Mouse (Mus musculus) hindbrain, embryonic 11.5 days (tissue): ENCODE results near the gene Acbd4. TPM values are rescaled to one million over a fixed set of nuclear protein-coding genes. Genes with fewer than 3 reads are reported as not detected.

Experiments
- ATAC-seq: fragments of 200-750 bp; cut with Nextera tagmentation; 2 replicates; pipeline ENCODE4 v1.8.0; 2017; ENCODE audit warnings: mild to moderate bottlenecking, moderate TSS enrichment, moderate library complexity; ENCODE audit not compliant: low FRiP score
- DNase-seq: peaks from one replicate; pipeline ENCODE4 v3.0.0-alpha.2; 2015; ENCODE audit warnings: low spot score
- H3K27ac ChIP-seq: fragments of 300-500 bp; sonication (generic); 2 replicates; pipeline ENCODE4 v1.5.1; 2014; ENCODE audit warnings: mild to moderate bottlenecking, low read depth, low read length
- H3K27me3 ChIP-seq: fragments of 300-500 bp; sonication (generic); 2 replicates; pipeline ENCODE4 v1.6.1; 2014; ENCODE audit warnings: mild to moderate bottlenecking, low read length, moderate library complexity, mixed read lengths; ENCODE audit not compliant: control insufficient read depth, insufficient read depth
- H3K36me3 ChIP-seq: fragments of 300-500 bp; sonication (generic); 2 replicates; pipeline ENCODE4 v1.6.1; 2014; ENCODE audit warnings: mild to moderate bottlenecking, low read length, moderate library complexity, mixed read lengths; ENCODE audit not compliant: control insufficient read depth, insufficient read depth
- H3K4me1 ChIP-seq: fragments of 300-500 bp; sonication (generic); replicated peaks from 2 replicates; pipeline ENCODE4 v1.6.1; 2014; ENCODE audit warnings: low read length, mixed read lengths; ENCODE audit not compliant: control insufficient read depth, insufficient read depth
- H3K4me2 ChIP-seq: fragments of 300-500 bp; sonication (generic); replicated peaks from 2 replicates; pipeline ENCODE4 v1.6.1; 2014; ENCODE audit warnings: mild to moderate bottlenecking, low read depth, low read length
- H3K4me3 ChIP-seq: fragments of 300-500 bp; sonication (generic); 2 replicates; pipeline ENCODE4 v1.5.1; 2014; ENCODE audit warnings: low read depth, low read length
- H3K9ac ChIP-seq: fragments of 300-500 bp; sonication (generic); 2 replicates; pipeline ENCODE4 v1.6.1; 2014; ENCODE audit warnings: low read depth, low read length
- H3K9me3 ChIP-seq: fragments of 300-500 bp; sonication (generic); 2 replicates; pipeline ENCODE4 v1.6.1; 2016; ENCODE audit warnings: low read length; ENCODE audit not compliant: control insufficient read depth
- WGBS: fragments of 180-500 bp; shearing (Covaris S2); extraction: QIAGEN DNeasy Blood & Tissue Kit; methylation state at CpG from one replicate; pipeline ENCODE4 v1.1.7; 2014; 5-methylcytosine and 5-hydroxymethylcytosine counted together
- polyA plus RNA-seq: library from polyadenylated mRNA; unstranded; fragments of >200 nt; fragmentation: Nextera tagmentation; extraction: Ambion mirVana; gene quantifications from 2 replicates; pipeline ENCODE4 v1.2.1, GENCODE M21; 2014

Gene Acbd4
- polyA plus RNA-seq, 1 experiment from 2014 or later = 6.2 TPM

- no peak overlapping the region for H3K9ac ChIP-seq
- whole genome bisulfite sequencing = 31% methylated on average over 11 of the region's 11 CpGs
These were observed 39.8 kb downstream of the Acbd4 start for GRCm38 (mm10) chr11:103141101-103141943.

DNA sequence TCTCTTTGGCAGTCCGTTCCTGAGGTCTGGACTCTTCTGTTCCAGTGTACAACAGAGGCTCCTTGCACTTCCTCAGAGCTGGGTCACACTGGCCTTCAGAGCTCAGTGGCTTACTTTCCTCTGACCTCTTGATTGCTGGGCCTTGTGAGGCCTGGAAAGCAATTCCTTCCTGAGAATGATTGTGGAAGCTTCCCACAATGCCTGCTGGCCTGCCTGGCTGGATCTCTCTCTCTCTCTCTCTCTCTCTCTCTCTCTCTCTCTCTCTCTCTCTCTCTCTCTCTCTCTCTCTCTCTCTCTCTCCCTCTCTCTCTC, 40.4 kb downstream of the Acbd4 start:
- Histone ChIP-seq H3K4me1 (no peaks in the 10 kb centered on the region; the same call in 1 of the 2 replicates), H3K4me3 (no peak overlapping the region), H3K9ac (no peak overlapping the region), H3K27ac (no peak overlapping the region), H3K36me3 (0 out of 2 replicates have a peak, but pooled peaks cover 2% of the 10 kb centered on the region), H3K4me2 (no peak overlapping the region), H3K9me3 (no peaks in the 10 kb centered on the region), H3K27me3 (no peaks in the 10 kb centered on the region)
- DNase-seq (no peak), ATAC-seq (no peak)
- 29% methylated on average over 1 of the region's 1 CpGs for WGBS

More at GRCm38 (mm10) chr11:103141101-103141943, 39.8 kb downstream of the Acbd4 start:
- Histone ChIP-seq H3K4me1 (no peaks in the 10 kb centered on the region; the same call in 1 of the 2 replicates), H3K36me3 (0 out of 2 replicates have a peak, but pooled peaks cover 2% of the 10 kb centered on the region), H3K4me3 (no peak overlapping the region), H3K4me2 (no peak overlapping the region), H3K9me3 (no peaks in the 10 kb centered on the region), H3K27me3 (no peaks in the 10 kb centered on the region), H3K27ac (no peak overlapping the region)
- no peak for DNase-seq
- no peak for ATAC-seq

- Histone ChIP-seq H3K4me1 (no peaks in the 10 kb centered on the region; the same call in 1 of the 2 replicates), H3K27ac (no peak overlapping the region), H3K9me3 (no peaks in the 10 kb centered on the region), H3K4me3 (no peak overlapping the region), H3K9ac (peak overlapping the region; percentile 2; the same call in 1 of the 2 replicates), H3K27me3 (no peaks in the 10 kb centered on the region), H3K4me2 (no peak overlapping the region), H3K36me3 (0 out of 2 replicates have a peak, but pooled peaks cover 2% of the 10 kb centered on the region)
- DNase-seq = peak; percentile 35
- 36% methylated on average over 7 of the region's 8 CpGs for WGBS
- no peak for ATAC-seq
These were observed 41.1 kb downstream of the Acbd4 start for GRCm38 (mm10) chr11:103142441-103143182.

- no peaks in the 10 kb centered on the region; the same call in 1 of the 2 replicates for H3K4me1 ChIP-seq
- WGBS = 34% methylated on average over 12 of the region's 12 CpGs
- no peaks in the 10 kb centered on the region for H3K27me3 ChIP-seq
- H3K9ac ChIP-seq = no peak overlapping the region
- ATAC-seq (no peak), DNase-seq (no peak)
- no peak overlapping the region for H3K27ac ChIP-seq
- H3K4me3 ChIP-seq = no peak overlapping the region
- no peaks in the 10 kb centered on the region for H3K36me3 ChIP-seq
- H3K4me2 ChIP-seq = no peak overlapping the region
- no peaks in the 10 kb centered on the region for H3K9me3 ChIP-seq
These were observed 43.1 kb downstream of the Acbd4 start for GRCm38 (mm10) chr11:103144309-103145285.

- H3K4me2 ChIP-seq = no peak overlapping the region
- ATAC-seq = no peak
- WGBS = 90% methylated on average over 4 of the region's 4 CpGs
These were observed 44.9 kb downstream of the Acbd4 start for GRCm38 (mm10) chr11:103146386-103146785.

GRCm38 (mm10) chr11:103147766-103148165, 46.3 kb downstream of the Acbd4 start:
- Histone ChIP-seq H3K4me2 (no peak overlapping the region), H3K36me3 (no peaks in the 10 kb centered on the region)
- ATAC-seq = no peak

More at GRCm38 (mm10) chr11:103146386-103146785, 44.9 kb downstream of the Acbd4 start:
- Histone ChIP-seq H3K36me3 (no peaks in the 10 kb centered on the region), H3K9ac (no peak overlapping the region), H3K9me3 (no peaks in the 10 kb centered on the region), H3K4me1 (no peaks in the 10 kb centered on the region; the same call in 1 of the 2 replicates), H3K4me3 (no peak overlapping the region), H3K27ac (no peak overlapping the region), H3K27me3 (no peaks in the 10 kb centered on the region)
- no peak for DNase-seq

GRCm38 (mm10) chr11:103149771-103150170, 48.3 kb downstream of the Acbd4 start:
- H3K9ac ChIP-seq = no peak overlapping the region
- H3K4me3 ChIP-seq = no peak overlapping the region
- WGBS = 93% methylated on average over 4 of the region's 4 CpGs
- no peaks in the 10 kb centered on the region for H3K27me3 ChIP-seq
- DNase-seq = no peak
- H3K36me3 ChIP-seq = no peaks in the 10 kb centered on the region
- H3K4me1 ChIP-seq = no peaks in the 10 kb centered on the region
- H3K27ac ChIP-seq = no peak overlapping the region
- H3K9me3 ChIP-seq = no peaks in the 10 kb centered on the region
- no peak overlapping the region for H3K4me2 ChIP-seq
- no peak for ATAC-seq

More at GRCm38 (mm10) chr11:103147766-103148165, 46.3 kb downstream of the Acbd4 start:
- WGBS = 69% methylated on average over 4 of the region's 4 CpGs
- H3K27me3 ChIP-seq = no peaks in the 10 kb centered on the region
- no peak overlapping the region for H3K27ac ChIP-seq
- no peak overlapping the region for H3K9ac ChIP-seq
- no peak overlapping the region for H3K4me3 ChIP-seq
- H3K9me3 ChIP-seq = no peaks in the 10 kb centered on the region
- DNase-seq = no peak
- H3K4me1 ChIP-seq = no peaks in the 10 kb centered on the region; the same call in 1 of the 2 replicates
